Mouse (Mus musculus) megakaryocyte, embryonic 14.5 days (primary cell): ENCODE data around the gene Lypd1.

Experiments
- FLI1 ChIP-seq: IDR thresholded peaks from 2 replicates; pipeline ENCODE4 v1.6.1; 2012; ENCODE audit warnings: low read length, inconsistent platforms, mixed read lengths
- GATA1 ChIP-seq: IDR thresholded peaks from 3 replicates; pipeline ENCODE4 v1.6.1; 2012; ENCODE audit warnings: mixed read lengths, low read length, inconsistent platforms, borderline replicate concordance

DNA sequence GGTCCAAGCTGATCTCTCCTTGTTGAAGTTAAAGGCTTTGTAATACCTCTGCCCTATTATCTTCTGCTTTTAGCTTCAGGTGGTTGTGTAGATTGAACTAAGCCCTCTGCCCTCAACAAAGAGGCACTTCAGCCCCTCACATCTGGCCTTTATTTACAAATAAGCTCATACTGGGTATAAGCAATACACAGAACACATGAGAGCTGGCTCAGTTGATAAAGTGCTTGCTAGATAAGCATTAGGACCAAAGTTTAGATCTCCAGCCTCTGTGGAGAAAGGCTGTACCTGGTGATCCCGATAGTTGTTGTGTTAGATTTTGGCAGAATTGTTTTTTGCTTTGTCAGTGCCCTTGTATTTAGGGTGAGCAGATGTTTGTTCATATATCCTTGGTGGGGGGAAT is 30.4 kb upstream of the Lypd1 start:
- no peak for TF ChIP-seq GATA1
- no peak for TF ChIP-seq FLI1
